Mouse (Mus musculus): ENCODE results near the gene Emc6.

DNA sequence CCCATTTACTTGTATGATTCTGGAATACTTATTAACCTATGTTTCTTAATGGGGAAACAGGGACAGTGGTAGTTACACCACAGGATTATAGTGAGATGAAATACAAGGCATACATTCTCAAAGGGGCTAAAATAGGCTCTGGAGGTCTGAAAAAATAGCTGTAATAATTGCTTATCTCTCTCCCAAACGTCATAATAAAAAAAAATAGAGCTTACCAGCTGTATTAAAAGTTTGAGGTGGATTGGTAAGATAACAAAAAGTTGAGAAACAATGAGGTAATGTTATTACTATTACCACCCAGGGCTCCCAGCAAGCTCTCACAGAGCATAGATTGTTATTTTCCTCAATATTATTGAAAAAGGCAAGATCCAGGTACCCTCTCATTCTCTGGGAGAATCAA lies 21.4 kb upstream of the Emc6 start:
- TF ChIP-seq CTCF (IDR thresholded peaks at IDR 0.05; ENCODE audit: low read depth, low read length) = no peak
- TF ChIP-seq POLR2A (IDR thresholded peaks at IDR 0.05; ENCODE audit: borderline replicate concordance, low read depth, low read length) = no peak

Measured in bone marrow macrophage, adult 2 months (primary cell).